Mouse (Mus musculus): ENCODE data around the gene Wdr64. TPM values are rescaled to one million over a fixed set of nuclear protein-coding genes. Genes with fewer than 3 reads are reported as not detected.

Wdr64 gene
- polyA plus RNA-seq, 1 experiment from 2014 or later = not detected

DNA sequence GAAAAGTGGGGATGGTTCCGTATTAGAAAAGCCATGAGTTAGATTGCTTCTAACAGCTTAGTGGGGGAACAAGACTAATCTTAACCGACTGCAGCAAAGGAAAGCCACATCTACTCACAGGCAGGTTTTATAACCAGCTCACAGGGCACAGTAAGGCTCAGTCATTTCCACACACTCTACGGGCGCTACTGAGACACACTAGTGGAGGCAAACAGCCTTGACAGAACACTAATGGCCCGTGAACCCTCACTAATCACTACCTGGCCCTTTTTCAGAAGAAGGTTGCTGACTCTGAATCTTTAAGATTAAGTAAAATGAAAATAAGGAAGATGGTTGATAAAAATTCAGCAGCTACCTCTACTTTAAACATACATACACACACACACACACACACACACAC is 9.2 kb downstream of the Wdr64 start:
- Histone ChIP-seq H3K9me3 (replicated peaks; ENCODE audit: low read length) (no peaks in the 10 kb centered on the region), H3K27me3 (ENCODE audit: insufficient read depth, low read length) (no peaks in the 10 kb centered on the region), H3K27ac (no peak overlapping the region), H3K9ac (ENCODE audit: low read depth, low read length) (no peak overlapping the region), H3K4me3 (replicated peaks; ENCODE audit: low read depth, low read length) (no peak overlapping the region), H3K4me1 (replicated peaks; ENCODE audit: insufficient read depth, low read length) (no peaks in the 10 kb centered on the region), H3K36me3 (ENCODE audit: insufficient read depth, low read length) (no peaks in the 10 kb centered on the region), H3K4me2 (ENCODE audit: low read length) (no peak overlapping the region)
- no peak for ATAC-seq (replicated peaks; ENCODE audit: low FRiP score, low read depth)
- WGBS = 41% methylated on average over 5 of the region's 5 CpGs
- DNase-seq (ENCODE audit: low spot score) = no peak
- TF ChIP-seq CTCF (IDR thresholded peaks at IDR 0.05; ENCODE audit: low read depth) = no peak

DNA sequence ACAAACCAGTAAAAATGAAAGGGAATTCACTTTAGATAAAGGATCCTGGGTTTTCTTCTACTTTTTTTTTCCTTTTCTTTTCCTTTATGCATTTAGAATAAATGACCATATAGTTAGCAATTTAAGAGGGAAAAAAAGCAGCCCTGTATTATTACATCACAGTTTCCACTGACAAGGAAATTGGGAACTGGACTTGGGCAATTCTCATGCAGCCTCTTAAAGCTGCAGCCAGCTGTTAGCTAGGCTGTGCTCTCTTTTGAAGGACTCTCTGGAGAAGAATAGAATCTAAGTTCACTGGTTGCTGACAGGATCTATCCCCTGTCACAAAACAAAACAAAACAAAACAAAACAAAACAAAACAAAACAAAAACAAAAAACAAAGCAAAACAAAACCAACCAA is 9.6 kb downstream of the Wdr64 start:
- no peak for DNase-seq (ENCODE audit: low spot score)

GRCm38 (mm10) chr1:175712338-175712909 is 14.0 kb downstream of the Wdr64 start:
- Histone ChIP-seq H3K4me1 (replicated peaks; ENCODE audit: insufficient read depth, low read length) (no peaks in the 10 kb centered on the region), H3K36me3 (ENCODE audit: insufficient read depth, low read length) (no peaks in the 10 kb centered on the region), H3K27me3 (ENCODE audit: insufficient read depth, low read length) (no peaks in the 10 kb centered on the region), H3K9ac (ENCODE audit: low read depth, low read length) (no peak overlapping the region), H3K4me3 (replicated peaks; ENCODE audit: low read depth, low read length) (no peak overlapping the region), H3K27ac (no peak overlapping the region), H3K4me2 (ENCODE audit: low read length) (no peak overlapping the region), H3K9me3 (replicated peaks; ENCODE audit: low read length) (no peaks in the 10 kb centered on the region)
- 71% methylated on average over 11 of the region's 11 CpGs for WGBS
- DNase-seq (ENCODE audit: low spot score) = peak; percentile 23
- ATAC-seq (replicated peaks; ENCODE audit: low FRiP score, low read depth) = no peak
- no peak for TF ChIP-seq CTCF (IDR thresholded peaks at IDR 0.05; ENCODE audit: low read depth)

More for the DNA sequence above, 9.6 kb downstream of the Wdr64 start:
- Histone ChIP-seq H3K27me3 (ENCODE audit: insufficient read depth, low read length) (no peaks in the 10 kb centered on the region), H3K9ac (ENCODE audit: low read depth, low read length) (no peak overlapping the region), H3K36me3 (ENCODE audit: insufficient read depth, low read length) (no peaks in the 10 kb centered on the region), H3K4me2 (ENCODE audit: low read length) (no peak overlapping the region), H3K4me1 (replicated peaks; ENCODE audit: insufficient read depth, low read length) (no peaks in the 10 kb centered on the region), H3K4me3 (replicated peaks; ENCODE audit: low read depth, low read length) (no peak overlapping the region), H3K27ac (no peak overlapping the region), H3K9me3 (replicated peaks; ENCODE audit: low read length) (no peaks in the 10 kb centered on the region)
- no peak for ATAC-seq (replicated peaks; ENCODE audit: low FRiP score, low read depth)
- TF ChIP-seq CTCF (IDR thresholded peaks at IDR 0.05; ENCODE audit: low read depth) = no peak

GRCm38 (mm10) chr1:175716832-175717231 is 18.4 kb downstream of the Wdr64 start:
- no peak overlapping the region for H3K9ac ChIP-seq (ENCODE audit: low read depth, low read length)
- no peaks in the 10 kb centered on the region for H3K27me3 ChIP-seq (ENCODE audit: insufficient read depth, low read length)
- TF ChIP-seq CTCF (IDR thresholded peaks at IDR 0.05; ENCODE audit: low read depth) = no peak
- no peaks in the 10 kb centered on the region for H3K9me3 ChIP-seq (replicated peaks; ENCODE audit: low read length)
- no peak overlapping the region for H3K4me2 ChIP-seq (ENCODE audit: low read length)
- H3K36me3 ChIP-seq (ENCODE audit: insufficient read depth, low read length) = no peaks in the 10 kb centered on the region
- H3K27ac ChIP-seq = no peak overlapping the region
- ATAC-seq (replicated peaks; ENCODE audit: low FRiP score, low read depth) = no peak
- no peaks in the 10 kb centered on the region for H3K4me1 ChIP-seq (replicated peaks; ENCODE audit: insufficient read depth, low read length)
- no peak overlapping the region for H3K4me3 ChIP-seq (replicated peaks; ENCODE audit: low read depth, low read length)
- WGBS = 88% methylated on average over 9 of the region's 9 CpGs
- DNase-seq (ENCODE audit: low spot score) = no peak

DNA sequence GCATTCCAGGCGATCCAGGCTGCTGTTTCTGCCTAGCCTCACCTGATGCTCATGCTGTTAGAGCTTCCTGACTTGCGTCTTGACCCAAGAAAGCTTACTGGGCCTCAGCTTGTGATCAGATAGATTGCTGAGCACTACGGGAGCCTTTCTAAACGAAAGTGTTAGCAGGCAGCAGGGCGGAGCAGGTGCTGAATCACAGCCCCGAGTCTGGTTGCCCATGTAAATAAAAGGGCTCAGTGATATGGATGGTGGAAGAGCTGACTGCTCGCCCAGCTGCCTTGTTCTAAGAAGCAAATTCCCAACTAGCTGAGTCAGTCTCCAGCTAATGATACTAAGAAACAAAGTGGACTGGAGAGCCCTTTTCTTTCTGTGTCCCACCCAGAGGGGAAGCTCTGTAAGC is 27.4 kb downstream of the Wdr64 start:
- H3K4me3 ChIP-seq (replicated peaks; ENCODE audit: low read depth, low read length) = no peak overlapping the region
- no peaks in the 10 kb centered on the region for H3K9me3 ChIP-seq (replicated peaks; ENCODE audit: low read length)
- ATAC-seq (replicated peaks; ENCODE audit: low FRiP score, low read depth) = no peak
- WGBS = 30% methylated on average over 7 of the region's 7 CpGs
- H3K27ac ChIP-seq = no peak overlapping the region
- no peak for TF ChIP-seq CTCF (IDR thresholded peaks at IDR 0.05; ENCODE audit: low read depth)
- no peak overlapping the region for H3K9ac ChIP-seq (ENCODE audit: low read depth, low read length)
- H3K4me1 ChIP-seq (replicated peaks; ENCODE audit: insufficient read depth, low read length) = no peaks in the 10 kb centered on the region
- H3K27me3 ChIP-seq (ENCODE audit: insufficient read depth, low read length) = no peaks in the 10 kb centered on the region
- DNase-seq (ENCODE audit: low spot score) = no peak
- no peaks in the 10 kb centered on the region for H3K36me3 ChIP-seq (ENCODE audit: insufficient read depth, low read length)
- H3K4me2 ChIP-seq (ENCODE audit: low read length) = no peak overlapping the region

GRCm38 (mm10) chr1:175754576-175755364 is 56.4 kb downstream of the Wdr64 start:
- no peak for TF ChIP-seq CTCF (IDR thresholded peaks at IDR 0.05; ENCODE audit: low read depth)
- Histone ChIP-seq H3K9me3 (replicated peaks; ENCODE audit: low read length) (no peaks in the 10 kb centered on the region), H3K27me3 (ENCODE audit: insufficient read depth, low read length) (no peaks in the 10 kb centered on the region), H3K36me3 (ENCODE audit: insufficient read depth, low read length) (no peaks in the 10 kb centered on the region), H3K4me2 (ENCODE audit: low read length) (no peak overlapping the region), H3K4me1 (replicated peaks; ENCODE audit: insufficient read depth, low read length) (no peaks in the 10 kb centered on the region), H3K27ac (no peak overlapping the region), H3K4me3 (replicated peaks; ENCODE audit: low read depth, low read length) (no peak overlapping the region), H3K9ac (ENCODE audit: low read depth, low read length) (no peak overlapping the region)
- DNase-seq (ENCODE audit: low spot score) = peak; percentile 7
- 76% methylated on average over 10 of the region's 10 CpGs for WGBS
- no peak for ATAC-seq (replicated peaks; ENCODE audit: low FRiP score, low read depth)
